Mouse (Mus musculus) cerebellum, postnatal 14 days (tissue): Measurements from ENCODE around the gene Cbfa2t2.

Experiments used
- DNase-seq, 2 experiments: peaks; one replicate each; pipeline ENCODE4 v3.0.0; 2021; ENCODE audit warnings: mixed read lengths in 2 of 2

The Cbfa2t2 gene

GRCm38 (mm10) chr2:154539720-154540119 is 103.4 kb downstream of the Cbfa2t2 start:
- DNase-seq, result peak; percentile 81 to 82

DNA sequence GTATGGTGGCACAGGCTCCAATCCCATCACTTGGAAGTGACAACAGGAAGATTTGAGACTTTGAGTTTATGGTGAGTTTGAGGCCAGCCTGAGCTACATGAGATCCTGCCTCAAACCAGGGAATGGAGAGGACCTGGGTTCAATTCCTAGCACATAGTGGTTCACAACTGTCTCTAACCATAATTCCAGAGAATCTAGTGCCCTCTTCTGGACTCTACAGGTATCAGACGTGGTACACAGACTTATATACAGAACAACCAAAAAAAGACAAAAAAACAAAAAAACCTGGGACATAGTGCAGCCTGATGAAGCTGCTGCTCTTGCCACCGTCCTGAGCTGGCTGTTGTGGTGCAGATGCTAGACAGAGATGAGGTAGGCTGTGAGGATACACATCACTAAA is 105.3 kb downstream of the Cbfa2t2 start:
- DNase-seq, result peak in 1 of 2 experiments; percentile 15

DNA sequence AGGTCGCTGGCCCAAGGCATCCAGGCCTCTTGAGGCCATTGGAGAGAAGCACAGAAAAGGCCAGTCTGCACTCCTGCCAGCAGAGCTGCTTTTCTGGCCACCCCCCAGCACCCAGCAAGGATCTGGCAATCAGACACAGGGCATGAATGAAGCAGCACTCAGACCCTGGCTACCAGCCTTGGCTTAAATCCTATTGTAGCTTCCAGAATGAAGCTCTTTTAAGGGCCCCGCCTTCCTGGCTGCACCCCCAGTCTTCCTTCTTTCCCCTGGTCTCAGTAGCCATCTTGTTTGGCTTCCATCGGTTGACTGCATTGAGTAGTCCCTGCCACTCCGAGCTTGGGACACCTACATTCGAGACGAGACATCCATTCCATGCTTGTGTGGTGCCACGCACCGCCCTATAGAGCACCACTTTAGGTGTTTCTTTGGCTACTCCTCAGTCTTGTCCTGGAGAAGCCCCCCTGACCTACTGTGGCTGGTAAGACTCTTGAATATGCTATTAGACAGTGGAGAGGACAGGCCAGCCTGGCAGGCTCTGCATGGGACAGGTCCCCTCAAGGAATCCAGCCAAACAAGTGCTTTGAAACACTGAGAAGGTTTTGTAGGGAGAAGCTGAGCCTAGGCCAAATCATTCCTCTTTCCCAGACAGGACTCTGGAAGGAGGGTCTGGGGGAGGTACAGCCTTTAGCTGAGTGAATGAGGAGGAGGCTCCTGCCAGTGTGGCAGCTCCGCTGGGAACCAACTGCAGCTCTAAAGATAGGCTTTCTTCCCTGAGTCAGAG is 107.5 kb downstream of the Cbfa2t2 start:
- DNase-seq, result peak; percentile 99

- peak; percentile 51 to 53 for DNase-seq
Observed at GRCm38 (mm10) chr2:154546711-154547110, 110.4 kb downstream of the Cbfa2t2 start, which contains the start of gene 1700003F12Rik. Gene 1700003F12Rik, plus strand, starts transcription at chr2:154547085.

GRCm38 (mm10) chr2:154548688-154549087 is 112.4 kb downstream of the Cbfa2t2 start:
- DNase-seq, result peak in 1 of 2 experiments; percentile 51

- peak; percentile 71 to 73 for DNase-seq
Observed at GRCm38 (mm10) chr2:154549127-154549885, 113.0 kb downstream of the Cbfa2t2 start.

- DNase-seq, result no peak
Observed at GRCm38 (mm10) chr2:154549886-154550189, 113.6 kb downstream of the Cbfa2t2 start.

DNA sequence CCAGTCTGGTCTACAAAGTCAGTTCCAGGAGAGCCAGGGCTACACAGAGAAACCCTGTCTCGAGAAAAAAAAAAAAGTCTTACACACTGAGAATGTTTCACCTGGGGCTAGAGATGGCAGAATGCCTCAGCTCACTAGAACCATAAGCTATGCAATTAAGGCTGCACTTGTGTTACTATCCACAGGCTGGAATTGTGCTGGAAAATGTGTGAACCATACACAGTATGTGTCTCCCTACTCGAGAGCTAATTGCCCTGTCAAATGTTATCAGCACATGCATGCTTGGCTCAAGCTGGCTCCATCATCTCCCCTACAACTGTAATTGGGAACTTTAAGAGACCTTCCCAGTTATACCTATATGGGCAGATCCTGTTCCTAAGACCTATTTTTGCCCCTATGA is 114.7 kb downstream of the Cbfa2t2 start:
- DNase-seq, result peak in 1 of 2 experiments; percentile 39

- DNase-seq, result peak in 1 of 2 experiments; percentile 29
Observed at GRCm38 (mm10) chr2:154551476-154551875, 115.2 kb downstream of the Cbfa2t2 start, which contains the start of gene Actl10. Gene Actl10, plus strand, starts transcription at chr2:154551776.

DNA sequence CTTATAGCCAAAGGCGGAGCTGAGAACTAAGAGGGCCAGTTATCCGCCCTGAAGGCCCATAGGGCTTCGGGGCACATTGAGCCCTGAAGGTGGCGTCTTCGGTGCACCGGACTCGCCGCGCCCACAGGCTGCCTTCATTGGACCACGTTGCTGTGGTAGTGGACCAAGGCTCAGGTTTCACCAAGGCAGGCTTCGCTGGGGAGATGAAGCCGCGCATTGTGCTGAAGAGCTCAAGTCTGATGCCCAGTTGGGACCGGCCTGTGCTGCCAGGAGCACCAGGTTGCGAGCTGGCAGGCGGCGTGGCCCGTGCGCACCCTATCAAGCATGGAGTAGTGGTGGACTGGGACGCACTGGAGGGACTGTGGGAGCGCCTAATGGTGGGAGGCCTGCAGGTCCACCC is 115.6 kb downstream of the Cbfa2t2 start:
- peak in 1 of 2 experiments; percentile 70 for DNase-seq

GRCm38 (mm10) chr2:154552424-154552907 is 116.2 kb downstream of the Cbfa2t2 start:
- DNase-seq, result peak; percentile 95

- DNase-seq, result peak in 1 of 2 experiments; percentile 40
Observed at GRCm38 (mm10) chr2:154555235-154555634, 119.0 kb downstream of the Cbfa2t2 start.

DNA sequence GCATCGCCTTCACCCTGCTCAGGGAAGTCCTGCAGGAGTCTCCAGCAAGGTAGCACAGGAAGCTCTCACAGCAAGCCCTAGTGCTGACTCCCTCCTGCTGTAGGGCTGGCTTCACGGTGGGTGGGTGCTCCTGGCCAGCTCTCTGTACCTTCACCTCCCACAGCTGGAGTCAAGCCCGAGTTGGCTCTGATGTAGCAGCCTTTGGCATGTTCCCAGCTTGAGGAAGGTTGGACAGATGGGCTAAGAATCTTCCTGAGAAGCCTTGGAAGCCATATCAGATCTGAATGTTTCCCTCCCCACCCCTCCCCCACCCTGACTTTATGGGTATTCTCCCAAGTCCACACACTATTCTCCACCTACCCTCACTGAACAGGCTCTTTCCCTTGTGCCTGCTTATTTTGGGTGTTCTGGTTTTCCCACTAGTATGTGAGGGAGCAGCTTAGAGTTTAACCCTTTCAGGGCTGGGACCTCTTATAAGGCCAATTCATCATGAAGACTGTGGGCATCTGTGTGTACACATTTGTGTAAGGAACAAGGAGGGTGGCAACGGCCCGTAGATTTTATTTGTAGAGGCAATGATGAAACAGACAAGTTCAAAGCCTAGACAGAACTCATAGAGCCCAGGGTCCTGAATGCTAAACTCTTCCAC is 121.0 kb downstream of the Cbfa2t2 start:
- DNase-seq, result peak; percentile 78

DNA sequence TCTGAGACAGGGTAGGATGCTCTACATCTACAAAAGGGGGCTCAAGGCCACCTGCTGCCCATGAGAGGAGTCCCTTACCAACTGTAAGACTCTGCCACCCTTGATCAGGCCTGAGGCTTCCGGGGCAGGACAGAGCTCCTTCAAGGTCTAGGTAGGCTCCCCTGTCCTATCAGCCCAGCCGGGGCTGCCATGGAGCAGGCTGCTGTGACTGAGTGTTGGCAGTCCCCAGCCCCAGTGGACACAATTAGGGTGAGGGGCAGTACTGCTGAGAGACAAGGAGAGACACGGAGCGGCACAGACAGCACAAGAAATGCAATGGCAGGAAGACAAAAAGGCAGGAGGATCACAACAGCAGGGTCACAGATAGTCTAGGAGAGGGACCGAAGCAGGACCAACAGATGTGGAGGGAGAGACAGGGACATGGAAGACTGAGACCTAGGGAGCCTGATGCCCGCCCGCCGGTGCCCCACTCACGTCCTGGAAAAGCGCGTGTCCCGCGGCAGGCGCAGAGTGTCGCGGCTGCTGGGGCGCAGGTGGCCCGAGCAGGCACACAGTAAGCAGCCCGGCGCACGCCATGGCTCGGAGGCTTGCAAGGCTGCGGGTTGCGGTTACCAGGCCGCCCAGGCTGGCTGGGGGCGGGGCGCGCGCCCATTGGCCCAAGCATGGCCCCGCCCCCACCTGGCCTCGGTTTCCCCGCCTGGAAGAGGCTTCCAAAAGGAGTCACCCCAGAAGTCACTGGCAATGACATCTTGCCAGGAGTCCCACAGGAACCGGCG is 122.2 kb downstream of the Cbfa2t2 start, which contains the start of gene Necab3:
Necab3 (minus strand) TSS at position 627 of the 776 bp plus-strand sequence.
- DNase-seq, result peak; percentile 88 to 93

- DNase-seq, result no peak
Observed at GRCm38 (mm10) chr2:154563612-154564170, 127.4 kb downstream of the Cbfa2t2 start.

- peak; percentile 84 to 90 for DNase-seq
Observed at GRCm38 (mm10) chr2:154565562-154565961, 129.3 kb downstream of the Cbfa2t2 start.

GRCm38 (mm10) chr2:154566641-154567040 is 130.4 kb downstream of the Cbfa2t2 start:
- DNase-seq, result no peak

DNA sequence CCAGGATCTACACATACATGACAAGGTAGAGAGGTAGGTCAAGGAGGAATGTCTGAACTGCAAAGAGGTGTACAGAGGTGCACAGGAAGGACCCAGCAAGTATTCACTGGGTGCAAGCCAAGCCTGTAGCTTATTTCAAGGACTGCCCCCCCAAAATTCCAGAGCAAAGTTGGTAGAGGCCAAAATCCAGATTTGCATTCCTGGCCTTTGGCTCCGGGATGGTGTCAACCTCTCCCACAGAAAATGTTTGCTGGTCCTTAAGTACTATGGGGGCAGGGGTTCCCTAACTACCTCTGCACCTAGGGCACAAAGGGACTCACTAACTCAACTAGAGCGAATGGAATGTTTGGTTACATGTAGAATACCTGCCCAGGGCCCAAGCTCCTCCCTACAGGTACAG is 131.5 kb downstream of the Cbfa2t2 start:
- no peak for DNase-seq

DNA sequence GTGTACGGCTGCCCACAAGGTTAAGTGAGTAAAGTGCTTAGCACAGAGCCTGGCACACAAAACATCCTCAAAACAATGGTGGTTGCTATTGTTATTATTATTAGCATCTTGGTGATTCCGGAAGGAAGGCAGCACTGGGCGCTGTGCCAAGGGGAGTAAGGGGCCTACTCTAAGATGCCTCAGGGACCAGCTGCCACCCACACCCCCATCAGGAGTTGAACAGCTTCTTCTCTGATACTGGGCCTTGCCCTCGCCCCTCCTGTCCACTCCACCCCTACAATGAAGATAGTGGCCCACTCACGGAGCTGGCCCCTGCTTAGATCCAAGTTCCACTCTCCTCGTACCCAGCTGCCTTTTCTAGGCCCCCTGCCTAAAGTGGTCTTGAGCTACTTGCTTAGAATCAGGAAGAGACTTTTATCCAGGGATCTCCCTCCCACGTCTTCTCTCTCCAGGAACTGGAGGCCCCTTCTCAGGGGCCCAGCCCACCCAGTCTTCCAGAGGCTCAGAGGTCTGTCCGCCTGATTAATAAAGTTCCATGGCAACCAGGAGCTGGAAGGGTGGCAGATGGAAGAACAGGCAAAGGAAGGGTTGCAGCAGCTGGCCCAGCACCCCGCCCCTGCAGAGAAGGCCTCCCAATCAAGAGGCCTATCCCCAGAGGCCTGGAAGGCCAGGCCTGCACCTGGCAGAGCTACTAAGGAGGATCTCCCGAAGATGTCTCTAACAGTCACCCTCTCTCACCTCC is 132.2 kb downstream of the Cbfa2t2 start:
- peak in 1 of 2 experiments; percentile 62 for DNase-seq

DNA sequence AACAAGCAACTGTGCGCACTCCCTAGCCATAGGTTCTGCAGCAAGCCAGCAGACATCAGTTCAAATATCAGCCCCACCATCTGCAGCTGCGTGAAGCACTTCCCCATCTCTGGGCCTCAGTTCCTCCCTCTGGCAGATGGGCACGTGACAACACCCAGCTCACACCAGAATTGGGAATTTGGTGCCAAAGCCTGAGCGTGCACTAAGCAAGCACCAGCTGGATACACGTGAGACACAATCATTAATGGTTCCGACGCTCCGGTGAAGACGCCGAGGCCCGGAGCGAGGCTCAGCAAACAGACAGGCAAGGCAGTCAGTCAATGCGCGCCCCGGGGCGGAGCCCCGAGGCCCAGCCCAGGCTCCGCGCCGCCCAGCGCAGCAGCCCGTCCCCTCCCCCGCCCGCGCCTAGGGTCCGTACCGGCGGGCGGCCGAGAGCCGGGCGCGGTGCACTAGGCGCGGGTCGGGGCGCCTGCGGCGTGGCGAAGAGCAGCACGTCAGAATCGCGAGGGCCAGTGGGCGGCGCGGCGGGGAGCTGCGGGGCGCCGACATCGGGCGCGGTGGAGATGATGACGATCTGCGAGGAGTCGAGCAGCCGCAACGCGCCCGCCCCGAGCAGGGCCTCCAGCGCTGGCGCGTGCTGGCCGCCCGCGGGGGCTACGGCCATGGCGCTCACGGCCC is 132.9 kb downstream of the Cbfa2t2 start:
- DNase-seq, result peak; percentile 58 to 59
